29 mouse cellular contexts compared by ENCODE assay signal in the genomic region with DNA sequence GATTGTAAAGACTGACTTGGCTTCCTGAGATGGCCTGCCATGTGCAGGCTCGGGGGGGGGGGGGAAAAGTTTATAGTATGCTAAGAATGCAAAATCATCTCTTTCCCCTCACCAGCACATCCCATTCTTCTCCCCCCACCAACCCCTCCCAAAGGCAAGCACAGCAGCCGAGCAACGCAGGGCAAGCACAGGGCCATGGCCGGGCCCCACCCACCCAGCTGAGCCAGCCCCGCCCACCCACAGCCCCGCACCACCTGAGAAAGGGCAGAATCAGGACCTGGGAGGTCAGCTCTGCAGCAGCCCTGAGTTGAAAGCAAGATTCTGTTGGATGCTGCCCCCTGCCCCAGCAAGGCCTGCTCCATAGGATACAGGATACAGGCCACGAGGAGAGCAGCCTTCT.
DNase-seq lines count a peak whose midpoint lies in the region; ATAC-seq and TF ChIP-seq lines count a peak whose summit lies in the region.
"Had no signal": no experiment of that assay in that cellular context is flagged by ENCODE, and none has a peak within 500 bp of the region (broad histone marks: within the 10 kb centered on the region; RNA-seq: fewer than 3 reads in every experiment).

No protein-coding gene starts in this region.

- peaks cover 4% of the 10 kb centered on the region; the same call in 1 of the 2 replicates for H3K27me3 ChIP-seq in heart, embryonic 10.5 days (ENCODE audit: insufficient read depth, poor library complexity, severe bottlenecking)
- no peaks in the 10 kb centered on the region for H3K27me3 ChIP-seq in megakaryocyte, embryonic 14.5 days (replicated peaks)
- H3K27me3 ChIP-seq in liver, embryonic 11.5 days (replicated peaks; ENCODE audit: control insufficient read depth, insufficient read depth, low read length): no peaks in the 10 kb centered on the region
- no peaks in the 10 kb centered on the region for H3K27me3 ChIP-seq in intestine, postnatal 0 days (replicated peaks; ENCODE audit: control insufficient read depth, insufficient read depth, low read length)
- H3K27me3 ChIP-seq: embryonic facial prominence, embryonic 15.5 days; forebrain, embryonic 13.5 days; hindbrain, embryonic 15.5 days; limb, embryonic 15.5 days; midbrain, embryonic 13.5 days; stomach, embryonic 15.5 days had no signal

- no peak for ATAC-seq in megakaryocyte, adult 5-6 weeks (ENCODE audit: poor library complexity, severe bottlenecking)
- ATAC-seq in liver, embryonic 11.5 days (replicated peaks; ENCODE audit: low FRiP score): no peak
- no peak for ATAC-seq in intestine, postnatal 0 days
- ATAC-seq: activated CD4-positive, CD25-positive, alpha-beta regulatory T cell, adult 4 months; forebrain, embryonic 13.5 days; inflammation-experienced regulatory T-cells, adult 6 months; midbrain, embryonic 13.5 days had no signal

- H3K27ac ChIP-seq in heart, embryonic 10.5 days: peak overlapping the region; percentile 77
- peak overlapping the region; percentile 23; the same call in 1 of the 2 replicates for H3K27ac ChIP-seq in liver, embryonic 11.5 days (ENCODE audit: low read depth, low read length)
- no peak overlapping the region for H3K27ac ChIP-seq in intestine, postnatal 0 days (ENCODE audit: low read depth, low read length)
- H3K27ac ChIP-seq: embryonic facial prominence, embryonic 10.5 days; embryonic facial prominence, embryonic 15.5 days; forebrain, embryonic 13.5 days; hindbrain, embryonic 15.5 days; limb, embryonic 15.5 days; midbrain, embryonic 13.5 days; stomach, embryonic 15.5 days had no signal

- H3K36me3 ChIP-seq in heart, embryonic 10.5 days: peaks cover 37% of the 10 kb centered on the region
- peaks cover 74% of the 10 kb centered on the region for H3K36me3 ChIP-seq in megakaryocyte, embryonic 14.5 days (replicated peaks; ENCODE audit: low read length)
- H3K36me3 ChIP-seq in liver, embryonic 11.5 days (ENCODE audit: control insufficient read depth, insufficient read depth, low read length): peaks cover 13% of the 10 kb centered on the region; the same call in 1 of the 2 replicates
- peaks cover 29% of the 10 kb centered on the region; the same call in 1 of the 2 replicates for H3K36me3 ChIP-seq in intestine, postnatal 0 days (ENCODE audit: control insufficient read depth, insufficient read depth)

- no peak overlapping the region for H3K4me2 ChIP-seq in liver, embryonic 11.5 days
- no peak overlapping the region for H3K4me2 ChIP-seq in intestine, postnatal 0 days (replicated peaks; ENCODE audit: low read depth)
- H3K4me2 ChIP-seq: embryonic facial prominence, embryonic 15.5 days; forebrain, embryonic 13.5 days; hindbrain, embryonic 15.5 days; limb, embryonic 15.5 days; midbrain, embryonic 13.5 days; stomach, embryonic 15.5 days had no signal

- TF ChIP-seq CTCF in intestine, postnatal 0 days (IDR thresholded peaks at IDR 0.05; ENCODE audit: low read depth): no peak

- H3K9ac ChIP-seq in liver, embryonic 11.5 days (ENCODE audit: low read depth, low read length): no peak overlapping the region
- no peak overlapping the region for H3K9ac ChIP-seq in intestine, postnatal 0 days (ENCODE audit: low read depth, low read length)
- H3K9ac ChIP-seq: embryonic facial prominence, embryonic 15.5 days; forebrain, embryonic 13.5 days; hindbrain, embryonic 15.5 days; limb, embryonic 15.5 days; midbrain, embryonic 13.5 days; stomach, embryonic 15.5 days had no signal

- H3K9me3 ChIP-seq in heart, embryonic 10.5 days: no peaks in the 10 kb centered on the region
- peaks cover 4% of the 10 kb centered on the region; the same call in 1 of the 2 replicates for H3K9me3 ChIP-seq in megakaryocyte, embryonic 14.5 days
- H3K9me3 ChIP-seq in liver, embryonic 11.5 days (ENCODE audit: control insufficient read depth, low read length): no peaks in the 10 kb centered on the region
- H3K9me3 ChIP-seq in intestine, postnatal 0 days (ENCODE audit: control insufficient read depth): no peaks in the 10 kb centered on the region
- H3K9me3 ChIP-seq: embryonic facial prominence, embryonic 10.5 days; embryonic facial prominence, embryonic 15.5 days; forebrain, embryonic 13.5 days; hindbrain, embryonic 15.5 days; limb, embryonic 15.5 days; midbrain, embryonic 13.5 days; stomach, embryonic 15.5 days had no signal

- H3K4me1 ChIP-seq in heart, embryonic 10.5 days: peaks cover 62% of the 10 kb centered on the region
- peaks cover 100% of the 10 kb centered on the region for H3K4me1 ChIP-seq in megakaryocyte, embryonic 14.5 days
- H3K4me1 ChIP-seq in liver, embryonic 11.5 days (replicated peaks; ENCODE audit: control insufficient read depth, insufficient read depth, low read length): peaks cover 63% of the 10 kb centered on the region
- 0 out of 2 replicates have a peak, but pooled peaks cover 3% of the 10 kb centered on the region for H3K4me1 ChIP-seq in intestine, postnatal 0 days (replicated peaks; ENCODE audit: control insufficient read depth, insufficient read depth, low read length)

- WGBS in heart, embryonic 10.5 days: 47% methylated on average over 7 of the region's 7 CpGs
- WGBS in liver, embryonic 11.5 days: 40% methylated on average over 7 of the region's 7 CpGs
- WGBS in intestine, postnatal 0 days: 36% methylated on average over 7 of the region's 7 CpGs

- no peak overlapping the region for H3K4me3 ChIP-seq in heart, embryonic 10.5 days
- peak overlapping the region; percentile 90 for H3K4me3 ChIP-seq in megakaryocyte, embryonic 14.5 days (replicated peaks)
- no peak overlapping the region for H3K4me3 ChIP-seq in liver, embryonic 11.5 days (ENCODE audit: low read depth, low read length)
- no peak overlapping the region for H3K4me3 ChIP-seq in intestine, postnatal 0 days (ENCODE audit: low read depth, low read length)
- H3K4me3 ChIP-seq: embryonic facial prominence, embryonic 10.5 days; embryonic facial prominence, embryonic 15.5 days; forebrain, embryonic 13.5 days; hindbrain, embryonic 15.5 days; limb, embryonic 15.5 days; midbrain, embryonic 13.5 days; stomach, embryonic 15.5 days had no signal

- no peak for DNase-seq in heart, embryonic 10.5 days (ENCODE audit: low spot score)
- no peak for DNase-seq in heart, adult 9 months (ENCODE audit: low spot score in 2 of 2)
- DNase-seq in liver, embryonic 11.5 days (ENCODE audit: low spot score): no peak
- peak; percentile 18 for DNase-seq in yolk sac, embryonic 10.5 days (ENCODE audit: low spot score)
- no peak for DNase-seq in embryo, embryonic 9.5 days (ENCODE audit: extremely low spot score)
- DNase-seq: adrenal gland, adult 8-10 months; cerebellum, adult 2 months; cerebellum, postnatal 14 days; gastrocnemius, postnatal 25 days; heart, adult 18-20 months; kidney, adult 18-20 months; kidney, postnatal 4 days; layer of hippocampus, postnatal 36 days; left cerebral cortex, postnatal 4 days; lung, adult 2 months; retina, postnatal 1 day; right cerebral cortex, postnatal 14 days had no signal
